Mouse (Mus musculus) stomach, embryonic 14.5 days (tissue): ENCODE measurements around the gene Tardbp. TPM values are rescaled to one million over a fixed set of nuclear protein-coding genes. Genes with fewer than 3 reads are reported as not detected.

Source experiments
- ATAC-seq: fragments of 200-750 bp; cut with Nextera tagmentation; 2 replicates; pipeline ENCODE4 v1.8.0; 2017; ENCODE audit warnings: low read depth, moderate TSS enrichment; ENCODE audit not compliant: insufficient number of reproducible peaks, insufficient read depth, low FRiP score
- H3K27ac ChIP-seq: fragments of 300-500 bp; sonication (generic); 2 replicates; pipeline ENCODE4 v1.5.1; 2014; ENCODE audit warnings: mild to moderate bottlenecking, low read length, moderate library complexity, mixed read lengths
- H3K27me3 ChIP-seq: fragments of 300-500 bp; sonication (generic); 2 replicates; pipeline ENCODE4 v1.6.1; 2014; ENCODE audit warnings: low read length, control low read depth, mixed read lengths; ENCODE audit not compliant: control insufficient read depth, insufficient read depth
- H3K36me3 ChIP-seq: fragments of 300-500 bp; sonication (generic); 2 replicates; pipeline ENCODE4 v1.6.1; 2014; ENCODE audit warnings: mild to moderate bottlenecking, control low read depth, low read length, moderate library complexity, mixed read lengths; ENCODE audit not compliant: control insufficient read depth, insufficient read depth
- H3K4me1 ChIP-seq: fragments of 300-500 bp; sonication (generic); 2 replicates; pipeline ENCODE4 v1.6.1; 2014; ENCODE audit warnings: low read length, control low read depth, mixed read lengths; ENCODE audit not compliant: control insufficient read depth, insufficient read depth
- H3K4me2 ChIP-seq: fragments of 300-500 bp; sonication (generic); replicated peaks from 2 replicates; pipeline ENCODE4 v1.6.1; 2014; ENCODE audit warnings: low read depth, low read length, control low read depth
- H3K4me3 ChIP-seq: fragments of 300-500 bp; sonication (generic); 2 replicates; pipeline ENCODE4 v1.5.1; 2014; ENCODE audit warnings: low read depth, low read length, control low read depth
- H3K9ac ChIP-seq: fragments of 300-500 bp; sonication (generic); replicated peaks from 2 replicates; pipeline ENCODE4 v1.6.1; 2014; ENCODE audit warnings: low read depth, mild to moderate bottlenecking, control low read depth, low read length, moderate library complexity, mixed read lengths
- H3K9me3 ChIP-seq: fragments of 300-500 bp; sonication (generic); 2 replicates; pipeline ENCODE4 v1.6.1; 2016; ENCODE audit warnings: low read depth, low read length, control low read depth; ENCODE audit not compliant: control insufficient read depth
- WGBS: fragments of 180-500 bp; shearing (Covaris S2); extraction: QIAGEN DNeasy Blood & Tissue Kit; methylation state at CpG from one replicate; pipeline ENCODE4 v1.1.7; 2014; 5-methylcytosine and 5-hydroxymethylcytosine counted together
- polyA plus RNA-seq: library from polyadenylated mRNA; unstranded; fragments of >200 nt; fragmentation: Nextera tagmentation; extraction: Ambion mirVana; gene quantifications from 2 replicates; pipeline ENCODE4 v1.2.1, GENCODE M21; 2014

The Tardbp gene
- polyA plus RNA-seq, 1 experiment from 2014 or later = 154 TPM

DNA sequence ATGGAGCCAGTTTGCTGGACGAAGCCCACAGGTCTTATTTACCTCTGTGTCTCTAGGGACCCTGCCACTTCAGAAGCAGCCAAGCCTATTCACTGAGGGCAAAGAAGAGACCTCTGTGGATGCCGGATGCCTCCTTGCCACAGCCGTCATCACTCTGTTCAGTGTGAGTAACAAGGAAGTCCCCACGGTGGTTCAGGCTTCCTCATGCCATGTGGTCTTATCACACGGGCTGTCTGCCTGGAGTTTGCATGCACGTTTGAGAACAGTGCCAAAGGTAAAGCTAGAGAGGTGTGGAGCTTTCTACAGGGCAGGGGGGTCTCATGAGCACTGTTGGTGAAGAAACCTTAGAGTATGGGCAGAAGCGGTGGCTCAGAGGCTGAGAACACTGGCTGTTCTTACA, 53.6 kb downstream of the Tardbp start:
- no peaks in the 10 kb centered on the region for H3K27me3 ChIP-seq
- 91% methylated on average over 7 of the region's 7 CpGs for WGBS

DNA sequence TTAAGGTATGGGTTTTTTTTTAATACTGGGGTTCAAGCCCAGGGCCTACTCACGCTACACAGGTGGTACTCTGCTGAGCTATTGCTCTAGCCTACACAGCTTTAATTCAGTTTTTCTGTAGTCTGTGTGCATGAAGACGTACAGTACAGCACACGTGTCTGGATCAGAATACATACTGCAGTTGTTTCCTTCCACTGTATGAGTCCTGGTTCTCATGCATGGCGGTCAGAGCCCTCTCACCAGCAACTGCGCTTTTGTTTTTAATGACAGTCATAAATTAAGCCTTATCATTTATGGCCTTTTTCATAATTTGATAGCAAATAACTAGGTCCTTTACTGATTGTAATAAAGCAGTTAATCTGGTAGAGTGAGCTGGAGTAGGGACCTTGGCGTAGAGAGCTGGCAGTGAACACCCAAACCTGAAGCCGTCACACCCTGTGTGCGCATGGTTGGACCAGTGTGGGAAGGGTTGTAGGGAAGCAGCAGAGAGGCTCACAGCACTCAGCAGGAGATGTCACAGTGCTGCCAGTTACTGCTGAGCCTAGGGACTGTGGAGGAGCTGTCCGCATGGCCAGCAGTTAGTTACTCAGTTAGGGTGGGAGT, 56.0 kb downstream of the Tardbp start:
- Histone ChIP-seq H3K4me1 (no peaks in the 10 kb centered on the region), H3K9me3 (no peaks in the 10 kb centered on the region), H3K4me2 (no peak overlapping the region), H3K4me3 (no peak overlapping the region), H3K27me3 (no peaks in the 10 kb centered on the region), H3K27ac (no peak overlapping the region), H3K9ac (no peak overlapping the region), H3K36me3 (peaks cover 90% of the 10 kb centered on the region)
- no peak for ATAC-seq
- WGBS = 95% methylated on average over 9 of the region's 9 CpGs

More for the DNA sequence above, 53.6 kb downstream of the Tardbp start:
- no peak overlapping the region for H3K4me2 ChIP-seq
- H3K4me1 ChIP-seq = no peaks in the 10 kb centered on the region
- H3K9me3 ChIP-seq = no peaks in the 10 kb centered on the region
- peaks cover 88% of the 10 kb centered on the region for H3K36me3 ChIP-seq
- no peak overlapping the region for H3K4me3 ChIP-seq
- ATAC-seq = no peak
- no peak overlapping the region for H3K27ac ChIP-seq
- H3K9ac ChIP-seq = no peak overlapping the region

DNA sequence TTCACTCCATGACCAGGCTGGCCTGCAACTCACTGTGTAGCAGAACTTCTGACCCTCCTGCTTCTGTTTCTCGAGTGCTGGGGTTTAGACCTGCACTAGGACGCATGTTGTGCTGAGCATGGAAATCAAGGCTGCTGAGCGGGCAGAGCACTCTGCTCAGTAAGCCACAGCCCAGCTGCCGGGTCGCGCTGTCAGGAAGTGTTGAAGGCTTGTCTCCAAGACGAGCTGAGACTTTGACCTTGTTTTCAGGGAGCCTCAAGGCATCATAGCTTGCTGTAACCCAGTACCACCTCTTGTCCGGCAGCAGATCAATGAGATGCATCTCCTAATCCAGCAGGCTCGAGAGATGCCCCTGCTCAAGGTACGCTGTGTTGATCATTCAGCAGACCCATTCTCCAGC, 56.7 kb downstream of the Tardbp start:
- no peak overlapping the region for H3K4me2 ChIP-seq
- no peak overlapping the region for H3K4me3 ChIP-seq
- no peaks in the 10 kb centered on the region for H3K27me3 ChIP-seq
- no peaks in the 10 kb centered on the region for H3K4me1 ChIP-seq
- 89% methylated on average over 10 of the region's 10 CpGs for WGBS
- no peak overlapping the region for H3K27ac ChIP-seq
- H3K9me3 ChIP-seq = no peaks in the 10 kb centered on the region
- ATAC-seq = no peak
- no peak overlapping the region for H3K9ac ChIP-seq
- H3K36me3 ChIP-seq = peaks cover 91% of the 10 kb centered on the region

DNA sequence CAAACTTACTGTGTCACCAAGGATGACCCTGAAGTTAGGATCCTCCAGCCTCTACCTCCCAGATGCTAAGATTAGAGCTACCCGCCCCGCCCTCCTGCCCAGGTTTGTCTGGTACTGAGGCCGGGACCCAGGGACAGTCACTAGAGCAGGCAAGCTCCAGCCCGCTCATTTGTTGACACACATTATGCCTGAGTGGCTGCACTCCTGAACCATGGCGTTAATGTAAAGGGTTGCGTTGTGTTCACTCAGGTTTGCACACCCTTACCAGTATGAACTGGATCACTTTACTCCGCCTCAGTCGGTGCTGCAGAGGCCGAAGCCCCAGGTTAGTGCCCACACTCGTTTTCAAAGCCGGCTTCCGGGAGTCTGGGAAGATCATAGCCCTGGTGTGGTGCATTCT, 63.2 kb downstream of the Tardbp start:
- Histone ChIP-seq H3K4me1 (no peaks in the 10 kb centered on the region), H3K27ac (0 out of 2 replicates have a peak overlapping the region, but pooled peaks have one; percentile 6), H3K36me3 (peaks cover 84% of the 10 kb centered on the region), H3K9ac (no peak overlapping the region), H3K27me3 (no peaks in the 10 kb centered on the region), H3K4me2 (no peak overlapping the region), H3K9me3 (no peaks in the 10 kb centered on the region), H3K4me3 (no peak overlapping the region)
- WGBS = 87% methylated on average over 12 of the region's 12 CpGs
- ATAC-seq = no peak

DNA sequence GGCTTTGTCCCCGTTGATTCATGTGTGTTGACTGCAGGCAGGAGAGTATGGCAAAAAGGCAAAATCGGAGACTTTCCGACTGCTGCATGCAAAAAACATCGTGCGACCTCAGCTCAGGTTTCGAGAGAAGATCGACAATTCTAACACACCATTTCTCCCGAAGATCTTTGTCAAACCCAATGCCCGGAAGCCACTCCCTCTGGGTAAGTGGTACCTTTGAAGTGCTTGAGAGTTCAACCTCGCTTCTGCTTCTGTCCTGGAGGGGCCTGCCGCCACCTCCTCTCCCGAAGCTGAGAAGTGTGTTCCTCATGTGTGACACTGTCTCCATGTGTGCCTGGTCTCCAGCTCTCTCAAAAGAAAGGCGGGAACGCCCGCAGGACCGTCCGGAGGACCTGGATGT, 64.1 kb downstream of the Tardbp start:
- ATAC-seq = no peak

More for the DNA sequence above, 64.1 kb downstream of the Tardbp start:
- no peaks in the 10 kb centered on the region for H3K27me3 ChIP-seq
- H3K27ac ChIP-seq = no peak overlapping the region
- no peak overlapping the region for H3K9ac ChIP-seq
- H3K4me3 ChIP-seq = no peak overlapping the region
- no peak overlapping the region for H3K4me2 ChIP-seq
- no peaks in the 10 kb centered on the region for H3K9me3 ChIP-seq
- WGBS = 91% methylated on average over 17 of the region's 17 CpGs
- H3K36me3 ChIP-seq = peaks cover 75% of the 10 kb centered on the region
- H3K4me1 ChIP-seq = no peaks in the 10 kb centered on the region

Other genes with a start within 250 kb of the Tardbp start
- 16.9 and 17.1 TPM in 2 replicates for gene Ubiad1, start 182.2 kb downstream of the Tardbp start, polyA plus RNA-seq
- 22.8 and 24.4 TPM in 2 replicates for gene Mtor, start 178.4 kb downstream of the Tardbp start, polyA plus RNA-seq
- 4.2 and 4.6 TPM in 2 replicates for gene Angptl7, start 126.6 kb downstream of the Tardbp start, polyA plus RNA-seq
- gene Exosc10, start 68.6 kb downstream of the Tardbp start, polyA plus RNA-seq = 86.6 and 93.1 TPM in 2 replicates
- 197 and 201 TPM in 2 replicates for gene Srm, start 35.5 kb downstream of the Tardbp start, polyA plus RNA-seq
- gene Masp2, start 24.5 kb downstream of the Tardbp start, polyA plus RNA-seq = 0.67 TPM in 1 of 2 replicates, not detected in the other
- not detected in 2 replicates for gene Gm572, start 16.3 kb upstream of the Tardbp start, polyA plus RNA-seq
- 10.3 and 11.2 TPM in 2 replicates for gene Casz1, start 177.4 kb upstream of the Tardbp start, polyA plus RNA-seq